Mouse (Mus musculus): ENCODE results near the gene Gm597. TPM values are rescaled to one million over a fixed set of nuclear protein-coding genes. Genes with fewer than 3 reads are reported as not detected.

The Gm597 gene
- total RNA-seq (2023) = not detected in 2 replicates

GRCm38 (mm10) chr1:28780152-28780551 is at the start of gene Gm597:
TSS of gene Gm597 (minus strand) at chr1:28780252.

